In the genomic region with DNA sequence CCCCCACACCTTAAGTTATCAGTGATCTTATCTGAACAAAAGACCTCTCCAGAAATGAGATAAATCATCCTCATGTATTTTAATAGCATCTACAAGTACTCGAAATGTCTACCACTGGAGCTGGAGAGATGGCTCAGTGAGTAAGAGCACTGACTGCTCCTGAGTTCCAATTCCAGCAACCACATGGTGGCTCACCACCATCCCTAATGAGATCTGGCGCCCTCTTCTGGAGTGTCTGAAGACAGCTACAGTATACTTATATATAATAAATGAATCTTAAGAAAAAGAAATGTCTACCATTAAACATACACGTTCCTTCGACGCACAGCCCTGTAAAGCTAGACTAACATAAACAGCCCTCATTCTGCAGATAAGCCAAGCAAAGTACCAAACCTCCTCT, we compare ENCODE assay signal across 9 mouse cellular contexts. TPM values are rescaled to one million over a fixed set of nuclear protein-coding genes. Genes with fewer than 3 reads are reported as not detected.
DNase-seq lines count a peak whose midpoint lies in the region; ATAC-seq and TF ChIP-seq lines count a peak whose summit lies in the region.
"Had no signal": no experiment of that assay in that cellular context is flagged by ENCODE, and none has a peak within 500 bp of the region (broad histone marks: within the 10 kb centered on the region; RNA-seq: fewer than 3 reads in every experiment).

No protein-coding gene starts in this region.

- no peak for DNase-seq in heart, postnatal 0 days (ENCODE audit: low spot score)
- DNase-seq in 3T3-L1 (ENCODE audit: low read depth, low spot score) (peak; percentile 59), NIH3T3 (ENCODE audit: low read depth) (peak; percentile 47)
- peak; percentile 41 to 45 for DNase-seq in kidney, postnatal 25 days
- no peak for DNase-seq in urinary bladder, postnatal 25 days (ENCODE audit: low spot score)
- no peak for DNase-seq in layer of hippocampus, postnatal 14 days (ENCODE audit: low spot score in 2 of 2)
- DNase-seq in urinary bladder, adult 2 months (ENCODE audit: low spot score), result no peak

- H3K36me3 ChIP-seq in heart, postnatal 0 days (replicated peaks; ENCODE audit: control insufficient read depth, insufficient read depth, low read length), result peaks cover 48% of the 10 kb centered on the region
- no peaks in the 10 kb centered on the region; the same call in 1 of the 2 replicates for H3K36me3 ChIP-seq in heart, embryonic 11.5 days (ENCODE audit: control insufficient read depth, insufficient read depth, low read length)

- no peaks in the 10 kb centered on the region for H3K9me3 ChIP-seq in heart, postnatal 0 days (replicated peaks; ENCODE audit: control insufficient read depth, low read length)
- H3K9me3 ChIP-seq in heart, embryonic 11.5 days (replicated peaks; ENCODE audit: control insufficient read depth, low read length), result no peaks in the 10 kb centered on the region

- 76% methylated on average over 5 of the region's 5 CpGs for WGBS in heart, postnatal 0 days
- WGBS in heart, embryonic 11.5 days (ENCODE audit: insufficient replicate concordance), result 78% methylated on average over 5 of the region's 5 CpGs

- no peaks in the 10 kb centered on the region for H3K27me3 ChIP-seq in heart, postnatal 0 days (ENCODE audit: control insufficient read depth, insufficient read depth, low read length)
- no peaks in the 10 kb centered on the region for H3K27me3 ChIP-seq in heart, embryonic 11.5 days (ENCODE audit: control insufficient read depth, insufficient read depth, low read length)

- no peak overlapping the region for H3K27ac ChIP-seq in heart, postnatal 0 days (ENCODE audit: low read depth)
- H3K27ac ChIP-seq in heart, embryonic 11.5 days (ENCODE audit: low read depth, low read length), result no peak overlapping the region

- no peak overlapping the region for H3K4me3 ChIP-seq in heart, postnatal 0 days (ENCODE audit: low read depth, low read length)
- no peak overlapping the region for H3K4me3 ChIP-seq in heart, embryonic 11.5 days (ENCODE audit: low read depth, low read length)
- H3K4me3 ChIP-seq: myocyte had no signal

- no peak overlapping the region for H3K9ac ChIP-seq in heart, postnatal 0 days (replicated peaks; ENCODE audit: low read depth, low read length)
- H3K9ac ChIP-seq in heart, embryonic 11.5 days (ENCODE audit: low read depth, low read length), result no peak overlapping the region

- no peak for TF ChIP-seq EP300 in heart, postnatal 0 days (IDR thresholded peaks at IDR 0.05; ENCODE audit: low read depth)

- ATAC-seq in heart, postnatal 0 days (ENCODE audit: insufficient read depth, low read depth), result no peak
- no peak for ATAC-seq in heart, embryonic 11.5 days (replicated peaks; ENCODE audit: insufficient number of reproducible peaks, low FRiP score, low TSS enrichment)

- peak; percentile 50 for TF ChIP-seq CTCF in heart, postnatal 0 days (IDR thresholded peaks at IDR 0.05; ENCODE audit: low read depth)

- H3K4me1 ChIP-seq in heart, postnatal 0 days (ENCODE audit: control insufficient read depth, insufficient read depth), result no peaks in the 10 kb centered on the region
- no peaks in the 10 kb centered on the region for H3K4me1 ChIP-seq in heart, embryonic 11.5 days (ENCODE audit: control insufficient read depth, insufficient read depth, low read length)

- no peak overlapping the region for H3K4me2 ChIP-seq in heart, postnatal 0 days (ENCODE audit: low read depth, low read length)
- H3K4me2 ChIP-seq in heart, embryonic 11.5 days, result no peak overlapping the region

RNA-seq across cellular contexts. Expression of a gene that starts 32.3 kb away (rescaled TPM):
- total RNA-seq in heart, postnatal 0 days (2014; rRNA removed; ENCODE audit: low replicate concordance), result 11.0 and 18.5 TPM in 2 replicates
- 7.5 and 9.4 TPM in 2 replicates for polyA plus RNA-seq in heart, postnatal 0 days (2015; fragmentation: Nextera tagmentation; extraction: Ambion mirVana)
- 9.7 and 10.0 TPM in 2 replicates for polyA plus RNA-seq in heart, embryonic 11.5 days (2014; fragmentation: Nextera tagmentation; extraction: Ambion mirVana)
- 10 to 100 TPM; 18.6 to 19.8 TPM for total RNA-seq in layer of hippocampus, postnatal 14 days (2021)
- 14.0 and 18.9 TPM in 2 replicates for polyA plus RNA-seq in urinary bladder, adult 2 months (2012; rRNA removed)

RNA-seq across cellular contexts. Expression of a gene that starts 45.9 kb away (rescaled TPM):
- 17.8 and 19.0 TPM in 2 replicates for total RNA-seq in heart, postnatal 0 days (2014; rRNA removed; ENCODE audit: low replicate concordance)
- polyA plus RNA-seq in heart, postnatal 0 days (2015; fragmentation: Nextera tagmentation; extraction: Ambion mirVana), result 6.5 and 7.0 TPM in 2 replicates
- polyA plus RNA-seq in heart, embryonic 11.5 days (2014; fragmentation: Nextera tagmentation; extraction: Ambion mirVana), result 0.33 TPM in 1 of 2 replicates, not detected in the other
- 10 to 100 TPM in 1 of 2 experiments, 1 to 10 TPM in 1; 8.2 to 12.3 TPM for total RNA-seq in layer of hippocampus, postnatal 14 days (2021)
- polyA plus RNA-seq in urinary bladder, adult 2 months (2012; rRNA removed), result 11.2 and 13.7 TPM in 2 replicates

RNA-seq across cellular contexts. Expression of a gene that starts 54.8 kb away (rescaled TPM):
- total RNA-seq in heart, postnatal 0 days (2014; rRNA removed; ENCODE audit: low replicate concordance), result 7.3 and 8.9 TPM in 2 replicates
- polyA plus RNA-seq in heart, postnatal 0 days (2015; fragmentation: Nextera tagmentation; extraction: Ambion mirVana), result 9.6 TPM in 2 replicates
- 21.8 and 23.2 TPM in 2 replicates for polyA plus RNA-seq in heart, embryonic 11.5 days (2014; fragmentation: Nextera tagmentation; extraction: Ambion mirVana)
- total RNA-seq in layer of hippocampus, postnatal 14 days (2021), result 10 to 100 TPM; 18.8 to 19.1 TPM
- 17.4 and 18.1 TPM in 2 replicates for polyA plus RNA-seq in urinary bladder, adult 2 months (2012; rRNA removed)

Comparison
In these comparisons a context has a peak if more than half of its experiments do, and no peak if none do; other contexts are left out.
1. DNase-seq: peak in 3T3-L1 (single experiment), NIH3T3 (single experiment) and kidney, postnatal 25 days (2 of 2); none in heart, postnatal 0 days (single experiment), urinary bladder, postnatal 25 days (single experiment), layer of hippocampus, postnatal 14 days (0 of 2) and urinary bladder, adult 2 months (single experiment).